Mouse (Mus musculus) heart, embryonic 10.5 days (tissue): ENCODE data around the gene C2cd4a. TPM values are rescaled to one million over a fixed set of nuclear protein-coding genes. Genes with fewer than 3 reads are reported as not detected.

Experiments
- DNase-seq: peaks from one replicate; pipeline ENCODE4 v3.0.0-alpha.2; 2017; ENCODE audit warnings: low spot score
- H3K27ac ChIP-seq: fragments of 300-500 bp; sonication (generic); 2 replicates; pipeline ENCODE4 v1.5.1; 2016; ENCODE audit warnings: mild to moderate bottlenecking
- H3K27me3 ChIP-seq: fragments of 300-500 bp; sonication (generic); 2 replicates; pipeline ENCODE4 v1.6.1; 2016; ENCODE audit warnings: mild to moderate bottlenecking; ENCODE audit not compliant: poor library complexity, insufficient read depth, severe bottlenecking
- H3K36me3 ChIP-seq: fragments of 300-500 bp; sonication (generic); 2 replicates; pipeline ENCODE4 v1.6.1; 2016; ENCODE audit warnings: mild to moderate bottlenecking, moderate library complexity
- H3K4me1 ChIP-seq: fragments of 300-500 bp; sonication (generic); 2 replicates; pipeline ENCODE4 v1.6.1; 2016; ENCODE audit warnings: mild to moderate bottlenecking
- H3K4me3 ChIP-seq: fragments of 300-500 bp; sonication (generic); 2 replicates; pipeline ENCODE4 v1.5.1; 2016; ENCODE audit warnings: mild to moderate bottlenecking, moderate library complexity
- H3K9me3 ChIP-seq: fragments of 300-500 bp; sonication (generic); 2 replicates; pipeline ENCODE4 v1.6.1; 2016; ENCODE audit warnings: mild to moderate bottlenecking, moderate library complexity
- WGBS: fragments of 180-500 bp; shearing (Covaris S2); methylation state at CpG from one replicate; pipeline ENCODE4 v1.1.7; 2016; 5-methylcytosine and 5-hydroxymethylcytosine counted together
- polyA plus RNA-seq: library from polyadenylated mRNA; unstranded; fragments of >200 nt; fragmentation: Nextera tagmentation; extraction: Ambion mirVana; gene quantifications from 2 replicates; pipeline ENCODE4 v1.2.1, GENCODE M21; 2016

Gene C2cd4a
- polyA plus RNA-seq, 1 experiment from 2014 or later, result 0.65 TPM

- H3K27ac ChIP-seq, result peak overlapping the region; percentile 81
- peaks cover 38% of the 10 kb centered on the region for H3K4me1 ChIP-seq
- peaks cover 7% of the 10 kb centered on the region for H3K27me3 ChIP-seq
- H3K4me3 ChIP-seq, result no peak overlapping the region
- DNase-seq, result no peak
- no peaks in the 10 kb centered on the region for H3K36me3 ChIP-seq
- 54% methylated on average over 14 of the region's 14 CpGs for WGBS
- no peaks in the 10 kb centered on the region for H3K9me3 ChIP-seq
Measured at GRCm38 (mm10) chr9:67799078-67799819, 32.9 kb downstream of the C2cd4a start.

- DNase-seq, result no peak
- peaks cover 31% of the 10 kb centered on the region for H3K4me1 ChIP-seq
Measured at GRCm38 (mm10) chr9:67795205-67795675, 36.9 kb downstream of the C2cd4a start.

GRCm38 (mm10) chr9:67794668-67795067 lies 37.5 kb downstream of the C2cd4a start:
- Histone ChIP-seq H3K27ac (no peak overlapping the region), H3K27me3 (peaks cover 9% of the 10 kb centered on the region)
- WGBS, result 91% methylated on average over 4 of the region's 4 CpGs

More at GRCm38 (mm10) chr9:67795205-67795675, 36.9 kb downstream of the C2cd4a start:
- Histone ChIP-seq H3K9me3 (no peaks in the 10 kb centered on the region), H3K27ac (no peak overlapping the region), H3K4me3 (no peak overlapping the region), H3K27me3 (peaks cover 9% of the 10 kb centered on the region), H3K36me3 (no peaks in the 10 kb centered on the region)
- WGBS, result 79% methylated on average over 14 of the region's 14 CpGs

GRCm38 (mm10) chr9:67794216-67794615 lies 37.9 kb downstream of the C2cd4a start:
- WGBS, result 67% methylated on average over 1 of the region's 1 CpGs

More at GRCm38 (mm10) chr9:67794668-67795067, 37.5 kb downstream of the C2cd4a start:
- no peak overlapping the region for H3K4me3 ChIP-seq
- peaks cover 29% of the 10 kb centered on the region for H3K4me1 ChIP-seq
- H3K9me3 ChIP-seq, result no peaks in the 10 kb centered on the region
- DNase-seq, result no peak
- no peaks in the 10 kb centered on the region for H3K36me3 ChIP-seq

GRCm38 (mm10) chr9:67793501-67793900 lies 38.6 kb downstream of the C2cd4a start:
- H3K36me3 ChIP-seq, result no peaks in the 10 kb centered on the region
- no peak overlapping the region for H3K27ac ChIP-seq
- no peak for DNase-seq
- no peak overlapping the region for H3K4me3 ChIP-seq
- H3K27me3 ChIP-seq, result peaks cover 9% of the 10 kb centered on the region
- peaks cover 18% of the 10 kb centered on the region; the same call in 1 of the 2 replicates for H3K4me1 ChIP-seq
- no peaks in the 10 kb centered on the region for H3K9me3 ChIP-seq
- WGBS, result 72% methylated on average over 6 of the region's 6 CpGs

More at GRCm38 (mm10) chr9:67794216-67794615, 37.9 kb downstream of the C2cd4a start:
- peaks cover 25% of the 10 kb centered on the region for H3K4me1 ChIP-seq
- H3K27ac ChIP-seq, result no peak overlapping the region
- peaks cover 9% of the 10 kb centered on the region for H3K27me3 ChIP-seq
- DNase-seq, result no peak
- no peaks in the 10 kb centered on the region for H3K36me3 ChIP-seq
- no peaks in the 10 kb centered on the region for H3K9me3 ChIP-seq
- no peak overlapping the region for H3K4me3 ChIP-seq

GRCm38 (mm10) chr9:67792405-67792804 lies 39.7 kb downstream of the C2cd4a start:
- H3K4me1 ChIP-seq, result peaks cover 14% of the 10 kb centered on the region; the same call in 1 of the 2 replicates
- no peak overlapping the region for H3K27ac ChIP-seq
- no peaks in the 10 kb centered on the region for H3K36me3 ChIP-seq
- no peak for DNase-seq
- H3K4me3 ChIP-seq, result no peak overlapping the region
- peaks cover 9% of the 10 kb centered on the region for H3K27me3 ChIP-seq
- no peaks in the 10 kb centered on the region for H3K9me3 ChIP-seq
- 72% methylated on average over 5 of the region's 5 CpGs for WGBS

GRCm38 (mm10) chr9:67787671-67788070 lies 44.5 kb downstream of the C2cd4a start:
- peaks cover 3% of the 10 kb centered on the region; the same call in 1 of the 2 replicates for H3K9me3 ChIP-seq
- no peaks in the 10 kb centered on the region for H3K36me3 ChIP-seq
- H3K4me1 ChIP-seq, result no peaks in the 10 kb centered on the region
- DNase-seq, result no peak
- H3K4me3 ChIP-seq, result no peak overlapping the region
- WGBS, result 66% methylated on average over 6 of the region's 6 CpGs
- H3K27ac ChIP-seq, result no peak overlapping the region
- H3K27me3 ChIP-seq, result no peaks in the 10 kb centered on the region

GRCm38 (mm10) chr9:67786311-67786710 lies 45.8 kb downstream of the C2cd4a start:
- H3K4me3 ChIP-seq, result no peak overlapping the region

GRCm38 (mm10) chr9:67783925-67784324 lies 48.2 kb downstream of the C2cd4a start:
- peaks cover 3% of the 10 kb centered on the region; the same call in 1 of the 2 replicates for H3K9me3 ChIP-seq
- no peaks in the 10 kb centered on the region for H3K36me3 ChIP-seq
- DNase-seq, result no peak
- no peaks in the 10 kb centered on the region for H3K4me1 ChIP-seq
- H3K27ac ChIP-seq, result no peak overlapping the region
- no peak overlapping the region for H3K4me3 ChIP-seq
- peaks cover 14% of the 10 kb centered on the region; the same call in 1 of the 2 replicates for H3K27me3 ChIP-seq

More at GRCm38 (mm10) chr9:67786311-67786710, 45.8 kb downstream of the C2cd4a start:
- Histone ChIP-seq H3K9me3 (peaks cover 3% of the 10 kb centered on the region; the same call in 1 of the 2 replicates), H3K27me3 (peaks cover 6% of the 10 kb centered on the region; the same call in 1 of the 2 replicates), H3K36me3 (no peaks in the 10 kb centered on the region), H3K4me1 (no peaks in the 10 kb centered on the region), H3K27ac (no peak overlapping the region)
- no peak for DNase-seq
- WGBS, result 81% methylated on average over 7 of the region's 7 CpGs

- Histone ChIP-seq H3K4me3 (no peak overlapping the region), H3K4me1 (peaks cover 4% of the 10 kb centered on the region; the same call in 1 of the 2 replicates), H3K9me3 (peaks cover 3% of the 10 kb centered on the region; the same call in 1 of the 2 replicates), H3K27me3 (peaks cover 14% of the 10 kb centered on the region; the same call in 1 of the 2 replicates), H3K36me3 (no peaks in the 10 kb centered on the region), H3K27ac (no peak overlapping the region)
- WGBS, result 86% methylated on average over 3 of the region's 3 CpGs
- DNase-seq, result no peak
Measured at GRCm38 (mm10) chr9:67783464-67783863, 48.7 kb downstream of the C2cd4a start.

GRCm38 (mm10) chr9:67782786-67783185 lies 49.3 kb downstream of the C2cd4a start:
- no peak overlapping the region for H3K27ac ChIP-seq
- peaks cover 3% of the 10 kb centered on the region; the same call in 1 of the 2 replicates for H3K9me3 ChIP-seq
- H3K27me3 ChIP-seq, result peaks cover 14% of the 10 kb centered on the region; the same call in 1 of the 2 replicates
- peaks cover 4% of the 10 kb centered on the region; the same call in 1 of the 2 replicates for H3K4me1 ChIP-seq
- DNase-seq, result no peak
- 70% methylated on average over 6 of the region's 6 CpGs for WGBS
- no peaks in the 10 kb centered on the region for H3K36me3 ChIP-seq
- no peak overlapping the region for H3K4me3 ChIP-seq
